Mouse (Mus musculus) kidney, embryonic 14.5 days (tissue): ENCODE data around the gene Washc4. TPM values are rescaled to one million over a fixed set of nuclear protein-coding genes. Genes with fewer than 3 reads are reported as not detected.

Source experiments
- ATAC-seq: fragments of 200-750 bp; cut with Nextera tagmentation; 2 replicates; pipeline ENCODE4 v1.8.0; 2017; ENCODE audit warnings: moderate number of reproducible peaks, mild to moderate bottlenecking, moderate TSS enrichment, moderate library complexity; ENCODE audit not compliant: low FRiP score, low TSS enrichment
- H3K27ac ChIP-seq: fragments of 300-500 bp; sonication (generic); 2 replicates; pipeline ENCODE4 v1.5.1; 2014; ENCODE audit warnings: low read depth, mild to moderate bottlenecking, low read length, moderate library complexity, mixed read lengths
- H3K27me3 ChIP-seq: fragments of 300-500 bp; sonication (generic); 2 replicates; pipeline ENCODE4 v1.6.1; 2014; ENCODE audit warnings: mild to moderate bottlenecking, low read length; ENCODE audit not compliant: control insufficient read depth, insufficient read depth
- H3K36me3 ChIP-seq: fragments of 300-500 bp; sonication (generic); 2 replicates; pipeline ENCODE4 v1.6.1; 2014; ENCODE audit warnings: low read length, mixed read lengths; ENCODE audit not compliant: control insufficient read depth, insufficient read depth
- H3K4me1 ChIP-seq: fragments of 300-500 bp; sonication (generic); 2 replicates; pipeline ENCODE4 v1.6.1; 2014; ENCODE audit warnings: low read length, mixed read lengths; ENCODE audit not compliant: control insufficient read depth, insufficient read depth
- H3K4me2 ChIP-seq: fragments of 300-500 bp; sonication (generic); replicated peaks from 2 replicates; pipeline ENCODE4 v1.6.1; 2014; ENCODE audit warnings: low read depth, mild to moderate bottlenecking, low read length
- H3K4me3 ChIP-seq: fragments of 300-500 bp; sonication (generic); 2 replicates; pipeline ENCODE4 v1.5.1; 2014; ENCODE audit warnings: mild to moderate bottlenecking, low read length
- H3K9ac ChIP-seq: fragments of 300-500 bp; sonication (generic); 2 replicates; pipeline ENCODE4 v1.6.1; 2014; ENCODE audit warnings: low read depth, mild to moderate bottlenecking, low read length, moderate library complexity
- H3K9me3 ChIP-seq: fragments of 300-500 bp; sonication (generic); 2 replicates; pipeline ENCODE4 v1.6.1; 2016; ENCODE audit warnings: low read length; ENCODE audit not compliant: control insufficient read depth
- WGBS: fragments of 180-500 bp; shearing (Covaris S2); extraction: QIAGEN DNeasy Blood & Tissue Kit; methylation state at CpG from one replicate; pipeline ENCODE4 v1.1.7; 2014; 5-methylcytosine and 5-hydroxymethylcytosine counted together
- polyA plus RNA-seq: library from polyadenylated mRNA; unstranded; fragments of >200 nt; fragmentation: Nextera tagmentation; extraction: Ambion mirVana; gene quantifications from 2 replicates; pipeline ENCODE4 v1.2.1, GENCODE M21; 2014

Washc4 gene
- polyA plus RNA-seq, 1 experiment from 2014 or later: 44.1 TPM

DNA sequence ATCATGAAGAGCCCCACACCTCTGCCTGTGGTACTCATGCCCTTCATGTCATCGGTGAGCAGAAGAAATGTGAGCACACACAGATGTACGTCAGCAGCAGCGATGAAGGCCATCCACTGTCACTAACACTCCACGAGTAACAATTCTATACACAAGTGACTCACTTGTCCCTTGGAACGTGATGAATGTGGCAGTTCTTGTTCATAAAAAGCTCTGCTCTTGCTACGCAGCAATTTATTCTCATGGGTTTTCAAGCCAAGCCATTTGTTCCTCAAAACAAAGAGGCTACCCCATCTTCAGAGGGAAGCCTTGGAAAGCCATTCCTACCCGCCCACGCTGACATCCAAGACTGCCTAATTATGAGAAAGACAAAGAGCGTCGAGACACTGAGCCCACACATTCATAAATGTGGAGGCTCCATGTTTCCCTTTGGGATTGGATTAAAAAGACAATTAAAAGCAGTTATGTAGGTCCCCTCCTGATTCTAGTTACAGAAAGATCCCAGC is 96.4 kb downstream of the Washc4 start:
- no peaks in the 10 kb centered on the region for H3K27me3 ChIP-seq
- WGBS: 85% methylated on average over 10 of the region's 10 CpGs
- H3K27ac ChIP-seq: no peak overlapping the region
- no peak overlapping the region for H3K4me3 ChIP-seq
- H3K9me3 ChIP-seq: no peaks in the 10 kb centered on the region
- no peak for ATAC-seq
- peaks cover 4% of the 10 kb centered on the region; the same call in 1 of the 2 replicates for H3K4me1 ChIP-seq
- H3K36me3 ChIP-seq: no peaks in the 10 kb centered on the region; the same call in 1 of the 2 replicates
- no peak overlapping the region for H3K4me2 ChIP-seq
- no peak overlapping the region for H3K9ac ChIP-seq

DNA sequence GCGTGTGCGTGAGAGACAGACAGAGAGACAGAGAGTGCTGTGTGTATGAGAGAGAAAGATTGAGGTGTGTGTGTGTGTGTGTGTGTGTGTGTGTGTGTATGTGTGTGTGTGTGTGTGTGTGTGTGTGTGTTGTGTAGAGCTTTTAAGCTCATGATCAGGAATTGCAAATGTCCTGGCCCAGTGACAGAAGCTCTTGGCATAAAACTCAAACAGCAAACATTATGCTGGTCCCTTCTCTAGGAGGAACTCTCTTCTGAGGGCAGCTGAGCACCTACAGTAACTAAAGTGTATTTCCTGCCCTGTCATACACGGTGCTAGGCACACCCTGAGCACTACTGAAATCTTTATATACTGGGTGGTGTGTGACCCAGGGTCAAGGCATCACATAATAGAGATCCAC is 98.1 kb downstream of the Washc4 start:
- Histone ChIP-seq H3K27me3 (no peaks in the 10 kb centered on the region), H3K4me2 (no peak overlapping the region), H3K4me1 (0 out of 2 replicates have a peak, but pooled peaks cover 3% of the 10 kb centered on the region), H3K9me3 (no peaks in the 10 kb centered on the region), H3K4me3 (no peak overlapping the region), H3K36me3 (no peaks in the 10 kb centered on the region; the same call in 1 of the 2 replicates), H3K27ac (no peak overlapping the region), H3K9ac (no peak overlapping the region)
- ATAC-seq: no peak
- WGBS: 88% methylated on average over 3 of the region's 3 CpGs

DNA sequence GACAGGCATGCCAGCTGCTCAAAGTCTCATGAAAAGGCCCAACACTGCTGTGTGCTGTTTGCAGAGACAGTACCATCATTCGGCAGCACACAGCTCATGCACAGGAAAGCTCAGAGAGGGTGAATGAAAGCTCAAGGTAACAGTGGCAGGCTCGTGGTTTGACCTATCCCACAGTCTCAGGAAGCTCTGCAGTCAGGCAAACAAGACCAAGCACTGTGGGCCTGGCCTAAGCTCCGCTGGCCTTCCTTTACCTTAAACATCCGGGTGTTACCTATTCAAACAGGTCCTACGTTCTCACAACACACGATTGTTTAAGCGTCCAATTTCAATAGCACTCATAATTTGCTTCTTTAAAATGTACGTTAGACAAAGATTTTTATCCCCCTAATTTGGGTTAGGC is 100.6 kb downstream of the Washc4 start:
- no peak overlapping the region for H3K4me3 ChIP-seq
- H3K4me2 ChIP-seq: no peak overlapping the region
- H3K4me1 ChIP-seq: peaks cover 14% of the 10 kb centered on the region; the same call in 1 of the 2 replicates
- H3K27ac ChIP-seq: no peak overlapping the region
- no peak overlapping the region for H3K9ac ChIP-seq
- ATAC-seq: no peak
- WGBS: 84% methylated on average over 8 of the region's 8 CpGs
- H3K9me3 ChIP-seq: no peaks in the 10 kb centered on the region
- H3K36me3 ChIP-seq: no peaks in the 10 kb centered on the region
- no peaks in the 10 kb centered on the region for H3K27me3 ChIP-seq

DNA sequence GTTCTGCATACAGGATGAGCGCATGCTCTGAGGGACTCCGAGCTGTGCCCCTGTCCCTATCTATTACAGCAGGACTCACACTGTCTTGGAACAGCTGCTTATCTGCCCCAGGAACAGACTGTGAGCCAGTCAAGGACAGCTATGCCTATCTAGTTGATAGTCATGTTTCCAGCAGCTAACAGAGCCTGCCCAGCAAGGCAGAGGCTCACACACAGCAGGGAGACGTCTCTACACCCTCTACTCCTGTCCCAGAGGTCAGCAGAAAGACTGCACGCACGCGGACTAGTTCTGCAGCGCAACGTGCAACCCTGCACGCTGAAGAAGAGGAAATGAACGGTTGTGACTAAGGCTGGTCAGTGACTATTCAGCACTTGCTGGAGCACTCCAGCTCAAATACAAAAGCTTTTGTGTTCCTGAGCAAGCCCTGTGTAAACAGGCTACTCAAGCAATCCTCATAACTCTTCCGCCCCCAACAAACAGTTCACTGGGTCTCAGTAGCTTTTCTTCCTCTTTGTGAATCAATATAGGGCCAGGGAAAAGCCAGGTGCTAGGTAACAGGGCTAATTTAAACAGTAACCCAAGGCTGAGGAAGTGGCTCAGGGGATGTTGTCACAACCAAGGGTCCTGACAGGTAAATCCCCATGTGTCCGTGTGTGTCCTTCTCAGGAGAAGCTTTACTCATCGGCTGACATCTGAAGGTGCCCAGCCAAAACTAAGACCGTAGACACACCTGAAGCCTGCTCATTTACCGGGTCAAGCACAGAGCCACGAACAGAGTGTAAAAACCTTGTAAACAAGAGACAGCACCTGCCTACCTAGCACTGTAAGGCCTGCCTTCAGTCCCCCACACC is 101.5 kb downstream of the Washc4 start:
- H3K4me3 ChIP-seq: no peak overlapping the region
- no peak for ATAC-seq
- H3K9ac ChIP-seq: no peak overlapping the region
- H3K27me3 ChIP-seq: no peaks in the 10 kb centered on the region
- WGBS: 66% methylated on average over 16 of the region's 16 CpGs
- peaks cover 14% of the 10 kb centered on the region; the same call in 1 of the 2 replicates for H3K4me1 ChIP-seq
- no peaks in the 10 kb centered on the region for H3K9me3 ChIP-seq
- no peak overlapping the region for H3K4me2 ChIP-seq
- no peaks in the 10 kb centered on the region for H3K36me3 ChIP-seq
- H3K27ac ChIP-seq: no peak overlapping the region

DNA sequence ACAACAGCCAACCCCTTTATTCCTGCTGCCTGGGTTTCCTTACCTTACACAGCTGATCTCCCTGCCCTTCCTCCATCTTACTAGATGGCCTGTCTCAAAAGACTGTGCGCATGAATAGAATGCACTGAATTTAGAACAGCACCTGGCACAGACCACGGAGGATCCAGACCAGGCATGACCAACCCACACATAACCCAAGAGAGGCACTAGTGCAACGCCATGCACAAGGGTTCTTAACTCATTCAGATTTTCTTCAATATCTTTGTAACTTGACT is 102.1 kb downstream of the Washc4 start:
- WGBS: 96% methylated on average over 3 of the region's 3 CpGs
- ATAC-seq: no peak
- Histone ChIP-seq H3K4me1 (peaks cover 14% of the 10 kb centered on the region; the same call in 1 of the 2 replicates), H3K36me3 (no peaks in the 10 kb centered on the region), H3K4me3 (no peak overlapping the region), H3K9me3 (no peaks in the 10 kb centered on the region), H3K4me2 (no peak overlapping the region), H3K27ac (no peak overlapping the region), H3K27me3 (no peaks in the 10 kb centered on the region), H3K9ac (no peak overlapping the region)

Other genes starting within 250 kb of the Washc4 start
- 0.24 and 0.50 TPM in 2 replicates for gene Slc41a2, start 205.9 kb upstream of the Washc4 start, polyA plus RNA-seq
- 0.69 and 0.89 TPM in 2 replicates for gene D10Wsu102e, start 183.5 kb upstream of the Washc4 start, polyA plus RNA-seq
- 0.74 and 0.76 TPM in 2 replicates for gene Aldh1l2, start 9.6 kb upstream of the Washc4 start, polyA plus RNA-seq
- gene Appl2, start 105.0 kb downstream of the Washc4 start, polyA plus RNA-seq: 16.8 and 40.2 TPM in 2 replicates
- gene 1500009L16Rik, start 179.1 kb downstream of the Washc4 start, polyA plus RNA-seq: 32.9 and 46.8 TPM in 2 replicates